17 mouse cellular contexts compared by ENCODE assay signal in the genomic region with DNA sequence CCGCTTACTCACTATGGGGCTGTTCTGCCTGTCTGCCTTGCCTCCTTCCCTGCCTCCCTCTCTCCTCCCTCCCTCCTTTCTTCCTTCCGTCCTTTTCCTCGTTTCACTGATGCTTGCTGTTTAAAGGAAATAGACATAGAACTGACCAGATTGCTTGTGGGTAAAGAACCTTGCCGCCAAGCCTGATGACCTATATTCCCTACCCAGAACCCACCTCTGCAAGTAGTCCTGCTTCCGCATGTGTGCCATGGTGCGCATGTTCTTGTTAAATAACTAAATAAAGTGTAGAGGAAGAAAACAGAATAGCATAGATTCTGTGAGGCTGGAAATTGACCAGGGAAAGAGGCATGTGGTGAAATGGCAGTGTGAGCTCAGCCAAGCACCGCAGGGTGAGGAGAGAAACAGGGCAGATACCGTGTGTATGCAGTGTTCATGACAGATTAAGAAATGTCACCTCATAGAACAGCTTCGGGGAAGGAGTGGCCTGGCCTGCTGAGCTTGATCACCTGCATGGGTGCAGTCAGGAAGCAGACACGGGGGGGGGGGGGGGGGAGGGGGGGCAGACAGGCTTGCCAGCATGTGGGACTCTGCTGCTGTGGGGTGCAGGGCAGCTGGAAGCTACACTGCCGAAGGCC. TPM values are rescaled to one million over a fixed set of nuclear protein-coding genes. Genes with fewer than 3 reads are reported as not detected.
DNase-seq lines count a peak whose midpoint lies in the region; ATAC-seq and TF ChIP-seq lines count a peak whose summit lies in the region.
"Had no signal": no experiment of that assay in that cellular context is flagged by ENCODE, and none has a peak within 500 bp of the region (broad histone marks: within the 10 kb centered on the region; RNA-seq: fewer than 3 reads in every experiment).

No protein-coding gene starts in this region.

- H3K27ac ChIP-seq in heart, embryonic 10.5 days, result peak overlapping the region; percentile 4; the same call in 1 of the 2 replicates
- H3K27ac ChIP-seq in layer of hippocampus, adult 2 months, result peak overlapping the region; percentile 97
- H3K27ac ChIP-seq in limb, embryonic 10.5 days, result 0 out of 2 replicates have a peak overlapping the region, but pooled peaks have one; percentile 2
- H3K27ac ChIP-seq in midbrain, embryonic 11.5 days (ENCODE audit: low read depth, low read length), result no peak overlapping the region
- H3K27ac ChIP-seq: forebrain, embryonic 12.5 days; midbrain, embryonic 10.5 days; neural tube, embryonic 13.5 days had no signal

- H3K9ac ChIP-seq in midbrain, embryonic 11.5 days (ENCODE audit: low read length), result no peak overlapping the region
- H3K9ac ChIP-seq: embryonic facial prominence, embryonic 15.5 days; forebrain, embryonic 12.5 days; lung, embryonic 14.5 days had no signal

- WGBS in heart, embryonic 10.5 days, result 71% methylated on average over 11 of the region's 11 CpGs
- 86% methylated on average over 11 of the region's 11 CpGs for WGBS in limb, embryonic 10.5 days
- WGBS in midbrain, embryonic 11.5 days, result 84% methylated on average over 10 of the region's 11 CpGs

- peaks cover 41% of the 10 kb centered on the region for H3K4me1 ChIP-seq in heart, embryonic 10.5 days
- peaks cover 28% of the 10 kb centered on the region for H3K4me1 ChIP-seq in limb, embryonic 10.5 days
- H3K4me1 ChIP-seq in midbrain, embryonic 11.5 days (ENCODE audit: control insufficient read depth, insufficient read depth, low read length), result no peaks in the 10 kb centered on the region
- H3K4me1 ChIP-seq: forebrain, embryonic 12.5 days; neural tube, embryonic 13.5 days had no signal

- H3K27me3 ChIP-seq in heart, embryonic 10.5 days (ENCODE audit: insufficient read depth, poor library complexity, severe bottlenecking), result no peaks in the 10 kb centered on the region
- H3K27me3 ChIP-seq in limb, embryonic 10.5 days (ENCODE audit: low read depth, poor library complexity, severe bottlenecking), result no peaks in the 10 kb centered on the region
- no peaks in the 10 kb centered on the region for H3K27me3 ChIP-seq in midbrain, embryonic 11.5 days (ENCODE audit: control insufficient read depth, insufficient read depth, low read length)
- H3K27me3 ChIP-seq: embryonic facial prominence, embryonic 15.5 days; forebrain, embryonic 12.5 days; neural tube, embryonic 13.5 days had no signal

- no peak for ATAC-seq in midbrain, embryonic 11.5 days (ENCODE audit: low FRiP score)

- H3K4me2 ChIP-seq in midbrain, embryonic 11.5 days, result no peak overlapping the region
- H3K4me2 ChIP-seq: embryonic facial prominence, embryonic 15.5 days; forebrain, embryonic 12.5 days; lung, embryonic 14.5 days; neural tube, embryonic 13.5 days had no signal

- peaks cover 34% of the 10 kb centered on the region for H3K36me3 ChIP-seq in heart, embryonic 10.5 days
- peaks cover 57% of the 10 kb centered on the region for H3K36me3 ChIP-seq in limb, embryonic 10.5 days
- no peaks in the 10 kb centered on the region for H3K36me3 ChIP-seq in midbrain, embryonic 11.5 days (ENCODE audit: control insufficient read depth, insufficient read depth, low read length)
- H3K36me3 ChIP-seq: neural tube, embryonic 13.5 days had no signal

- H3K9me3 ChIP-seq in heart, embryonic 10.5 days, result no peaks in the 10 kb centered on the region
- H3K9me3 ChIP-seq in limb, embryonic 10.5 days (replicated peaks), result no peaks in the 10 kb centered on the region
- H3K9me3 ChIP-seq in midbrain, embryonic 11.5 days (ENCODE audit: control insufficient read depth, low read length), result no peaks in the 10 kb centered on the region
- H3K9me3 ChIP-seq: embryonic facial prominence, embryonic 15.5 days; forebrain, embryonic 12.5 days; midbrain, embryonic 10.5 days; neural tube, embryonic 13.5 days had no signal

- TF ChIP-seq CTCF in layer of hippocampus, adult 2 months (conservative IDR thresholded peaks at IDR 0.05), result no peak

- DNase-seq in heart, embryonic 10.5 days (ENCODE audit: low spot score), result no peak
- DNase-seq in heart, adult 18-20 months, result no peak
- DNase-seq in layer of hippocampus, adult 2 months (ENCODE audit: low spot score in 2 of 2), result no peak
- no peak for DNase-seq in layer of hippocampus, adult 18-20 months (ENCODE audit: low spot score in 2 of 2)
- DNase-seq in A20 (ENCODE audit: low read depth, low spot score), result peak; percentile 27
- no peak for DNase-seq in limb, embryonic 10.5 days (ENCODE audit: low spot score)
- no peak for DNase-seq in midbrain, embryonic 11.5 days (ENCODE audit: low spot score, missing footprints)
- DNase-seq: adrenal gland, postnatal 25 days; cerebellum, adult 8-10 months; embryo, embryonic 11 days; kidney, adult 9 months; kidney, postnatal 36 days; lung, embryonic 14.5 days had no signal

- no peak overlapping the region for H3K4me3 ChIP-seq in heart, embryonic 10.5 days
- H3K4me3 ChIP-seq in layer of hippocampus, adult 2 months, result no peak overlapping the region
- no peak overlapping the region for H3K4me3 ChIP-seq in limb, embryonic 10.5 days
- no peak overlapping the region for H3K4me3 ChIP-seq in midbrain, embryonic 11.5 days (ENCODE audit: low read depth, low read length)
- H3K4me3 ChIP-seq: embryonic facial prominence, embryonic 15.5 days; forebrain, embryonic 12.5 days; midbrain, embryonic 10.5 days; neural tube, embryonic 13.5 days had no signal

RNA-seq across cellular contexts. Expression of a gene that starts 20.7 kb away (rescaled TPM):
- polyA plus RNA-seq in heart, embryonic 10.5 days (2016; fragmentation: Nextera tagmentation; extraction: Ambion mirVana), result 36.5 and 42.3 TPM in 2 replicates
- total RNA-seq in heart, adult 18-20 months (2021), result 1 to 10 TPM; 4.0 to 4.2 TPM
- total RNA-seq in layer of hippocampus, adult 2 months (2021), result 10 to 100 TPM in 1 of 2 experiments, 1 to 10 TPM in 1; 8.6 to 14.5 TPM
- 10 to 100 TPM; 12.5 to 15.4 TPM for total RNA-seq in layer of hippocampus, adult 18-20 months (2021)
- polyA plus RNA-seq in limb, embryonic 10.5 days (2016; fragmentation: Nextera tagmentation; extraction: Ambion mirVana), result 42.9 and 43.9 TPM in 2 replicates
- polyA plus RNA-seq in midbrain, embryonic 11.5 days (2014; fragmentation: Nextera tagmentation; extraction: Ambion mirVana), result 29.4 and 30.9 TPM in 2 replicates

RNA-seq across cellular contexts. Expression of a gene that starts 53.1 kb away (rescaled TPM):
- polyA plus RNA-seq in heart, embryonic 10.5 days (2016; fragmentation: Nextera tagmentation; extraction: Ambion mirVana), result 96.9 and 120 TPM in 2 replicates
- 100 to 1,000 TPM; 345 to 482 TPM for total RNA-seq in heart, adult 18-20 months (2021)
- total RNA-seq in layer of hippocampus, adult 2 months (2021), result 100 to 1,000 TPM; 149 to 154 TPM
- total RNA-seq in layer of hippocampus, adult 18-20 months (2021), result 100 to 1,000 TPM; 141 to 144 TPM
- 62.8 and 77.9 TPM in 2 replicates for polyA plus RNA-seq in limb, embryonic 10.5 days (2016; fragmentation: Nextera tagmentation; extraction: Ambion mirVana)
- 91.0 and 91.4 TPM in 2 replicates for polyA plus RNA-seq in midbrain, embryonic 11.5 days (2014; fragmentation: Nextera tagmentation; extraction: Ambion mirVana)
